Mouse (Mus musculus) heart, embryonic 14.5 days (tissue): ENCODE measurements around the gene Sart1. TPM values are rescaled to one million over a fixed set of nuclear protein-coding genes. Genes with fewer than 3 reads are reported as not detected.

Source experiments
- ATAC-seq: fragments of 200-750 bp; cut with Nextera tagmentation; 2 replicates; pipeline ENCODE4 v1.8.0; 2017; ENCODE audit warnings: low read depth, moderate TSS enrichment; ENCODE audit not compliant: insufficient number of reproducible peaks, insufficient read depth, low FRiP score
- H3K27ac ChIP-seq, 2 experiments: fragments of 200-500 bp in 1 of 2; fragments of 300-500 bp in 1 of 2; sonication (generic) in 1 of 2; replicated peaks in 1 of 2; 2 replicates each; pipeline ENCODE4 v1.5.1; 2012 to 2014; ENCODE audit warnings: low read depth in 2 of 2, low read length in 2 of 2, control low read depth in 1 of 2, mild to moderate bottlenecking in 1 of 2, mixed read lengths in 1 of 2; ENCODE audit not compliant: control insufficient read depth in 1 of 2, insufficient read depth in 1 of 2
- H3K27me3 ChIP-seq: fragments of 300-500 bp; sonication (generic); 2 replicates; pipeline ENCODE4 v1.6.1; 2014; ENCODE audit warnings: mild to moderate bottlenecking, low read length, control low read depth; ENCODE audit not compliant: control insufficient read depth, insufficient read depth
- H3K36me3 ChIP-seq: fragments of 300-500 bp; sonication (generic); 2 replicates; pipeline ENCODE4 v1.6.1; 2014; ENCODE audit warnings: mild to moderate bottlenecking, control low read depth, low read length, mixed read lengths; ENCODE audit not compliant: control insufficient read depth, insufficient read depth
- H3K4me1 ChIP-seq, 2 experiments: fragments of 200-500 bp in 1 of 2; fragments of 300-500 bp in 1 of 2; sonication (generic) in 1 of 2; 2 replicates each; pipeline ENCODE4 v1.6.1; 2012 to 2014; ENCODE audit warnings: low read length in 2 of 2, control low read depth in 1 of 2, mixed read lengths in 1 of 2; ENCODE audit not compliant: control insufficient read depth in 2 of 2, insufficient read depth in 2 of 2
- H3K4me2 ChIP-seq: fragments of 300-500 bp; sonication (generic); 2 replicates; pipeline ENCODE4 v1.6.1; 2014; ENCODE audit warnings: mild to moderate bottlenecking, low read length
- H3K4me3 ChIP-seq, 2 experiments: fragments of 200-500 bp in 1 of 2; fragments of 300-500 bp in 1 of 2; sonication (generic) in 1 of 2; 2 replicates each; pipeline ENCODE4 v1.5.1; 2012 to 2014; ENCODE audit warnings: low read length in 2 of 2, mild to moderate bottlenecking in 2 of 2, control low read depth in 1 of 2, low read depth in 1 of 2, moderate library complexity in 1 of 2; ENCODE audit not compliant: control insufficient read depth in 1 of 2, insufficient read depth in 1 of 2
- H3K9ac ChIP-seq: fragments of 300-500 bp; sonication (generic); 2 replicates; pipeline ENCODE4 v1.6.1; 2014; ENCODE audit warnings: mild to moderate bottlenecking, low read length
- H3K9me3 ChIP-seq: fragments of 300-500 bp; sonication (generic); 2 replicates; pipeline ENCODE4 v1.6.1; 2016; ENCODE audit warnings: low read length, control low read depth; ENCODE audit not compliant: control insufficient read depth
- WGBS: fragments of 180-500 bp; shearing (Covaris S2); extraction: QIAGEN DNeasy Blood & Tissue Kit; methylation state at CpG from one replicate; pipeline ENCODE4 v1.1.7; 2014; 5-methylcytosine and 5-hydroxymethylcytosine counted together
- polyA plus RNA-seq: library from polyadenylated mRNA; unstranded; fragments of >200 nt; fragmentation: Nextera tagmentation; extraction: Ambion mirVana; gene quantifications from 2 replicates; pipeline ENCODE4 v1.2.1, GENCODE M21; 2014

The Sart1 gene
- polyA plus RNA-seq, 1 experiment from 2014 or later: 39.5 TPM

- Histone ChIP-seq H3K27me3 (no peaks in the 10 kb centered on the region), H3K27ac (no peak overlapping the region), H3K9ac (no peak overlapping the region), H3K4me1 (peaks cover 16 to 25% of the 10 kb centered on the region in 2 experiments), H3K36me3 (peaks cover 27% of the 10 kb centered on the region), H3K4me3 (no peak overlapping the region), H3K9me3 (no peaks in the 10 kb centered on the region), H3K4me2 (no peak overlapping the region)
- 74% methylated on average over 2 of the region's 2 CpGs for WGBS
- ATAC-seq: no peak
Observed at GRCm38 (mm10) chr19:5428083-5428482, 39.6 kb upstream of the Sart1 start.

- Histone ChIP-seq H3K4me2 (peak overlapping the region; percentile 88; the same call in 1 of the 2 replicates), H3K4me1 (peaks cover 18 to 23% of the 10 kb centered on the region in 2 experiments), H3K9ac (no peak overlapping the region), H3K4me3 (no peak overlapping the region), H3K27ac (no peak overlapping the region), H3K27me3 (no peaks in the 10 kb centered on the region), H3K36me3 (peaks cover 41% of the 10 kb centered on the region), H3K9me3 (no peaks in the 10 kb centered on the region)
- no peak for ATAC-seq
- WGBS: 90% methylated on average over 13 of the region's 13 CpGs
Observed at GRCm38 (mm10) chr19:5426640-5427290, 38.3 kb upstream of the Sart1 start.

GRCm38 (mm10) chr19:5425906-5426565, 37.5 kb upstream of the Sart1 start:
- peak overlapping the region; percentile 97 for H3K9ac ChIP-seq
- peak overlapping the region; percentile 80 to 92; a peak in 2 of 4 replicates for H3K27ac ChIP-seq
- no peaks in the 10 kb centered on the region for H3K27me3 ChIP-seq
- peaks cover 48% of the 10 kb centered on the region for H3K36me3 ChIP-seq
- WGBS: 90% methylated on average over 18 of the region's 18 CpGs
- H3K4me2 ChIP-seq: peak overlapping the region; percentile 88
- no peak for ATAC-seq
- peak overlapping the region; percentile 84 to 87 for H3K4me3 ChIP-seq
- no peaks in the 10 kb centered on the region for H3K9me3 ChIP-seq
- peaks cover 18 to 23% of the 10 kb centered on the region in 2 experiments for H3K4me1 ChIP-seq

- peak; percentile 89 for ATAC-seq
- Histone ChIP-seq H3K9ac (peak within 1 kb of the TSS; percentile 97), H3K4me3 (peak within 1 kb of the TSS; percentile 87 to 92), H3K4me1 (peaks cover 18 to 22% of the 10 kb centered on the region in 2 experiments), H3K36me3 (peaks cover 58% of the 10 kb centered on the region), H3K27me3 (no peaks in the 10 kb centered on the region), H3K27ac (peak within 1 kb of the TSS; percentile 86 to 92), H3K4me2 (peak within 1 kb of the TSS; percentile 88), H3K9me3 (no peaks in the 10 kb centered on the region)
- WGBS: under 1% methylated on average over 85 of the region's 87 CpGs
Observed at GRCm38 (mm10) chr19:5424782-5425741, 36.6 kb upstream of the Sart1 start, which contains the start of the genes Drap1 and AI837181. Gene Drap1, minus strand, starts transcription at chr19:5424979. Gene AI837181, plus strand, starts transcription at chr19:5425144.

GRCm38 (mm10) chr19:5424092-5424781, 35.7 kb upstream of the Sart1 start:
- H3K9me3 ChIP-seq: no peaks in the 10 kb centered on the region
- H3K9ac ChIP-seq: peak overlapping the region; percentile 97
- peak overlapping the region; percentile 86 to 92 for H3K27ac ChIP-seq
- ATAC-seq: peak; percentile 63
- peaks cover 66% of the 10 kb centered on the region for H3K36me3 ChIP-seq
- peaks cover 18 to 21% of the 10 kb centered on the region in 2 experiments for H3K4me1 ChIP-seq
- H3K27me3 ChIP-seq: no peaks in the 10 kb centered on the region
- peak overlapping the region; percentile 87 to 92 for H3K4me3 ChIP-seq
- H3K4me2 ChIP-seq: peak overlapping the region; percentile 84
- under 1% methylated on average over 34 of the region's 48 CpGs for WGBS

GRCm38 (mm10) chr19:5423561-5423960, 35.1 kb upstream of the Sart1 start:
- H3K4me2 ChIP-seq: peak overlapping the region; percentile 84
- H3K27ac ChIP-seq: peak overlapping the region; percentile 32 to 92; a peak in 1 of 4 replicates
- peaks cover 65% of the 10 kb centered on the region for H3K36me3 ChIP-seq
- ATAC-seq: no peak
- H3K4me3 ChIP-seq: peak overlapping the region; percentile 87 to 92
- H3K9ac ChIP-seq: peak overlapping the region; percentile 97
- H3K9me3 ChIP-seq: no peaks in the 10 kb centered on the region
- 66% methylated on average over 12 of the region's 12 CpGs for WGBS
- H3K27me3 ChIP-seq: no peaks in the 10 kb centered on the region
- peaks cover 18 to 21% of the 10 kb centered on the region in 2 experiments for H3K4me1 ChIP-seq
